Mouse (Mus musculus) kidney, embryonic 16.5 days (tissue): ENCODE data around the gene Zfp185. TPM values are rescaled to one million over a fixed set of nuclear protein-coding genes. Genes with fewer than 3 reads are reported as not detected.

ENCODE experiments used
- ATAC-seq: fragments of 200-750 bp; cut with Nextera tagmentation; 2 replicates; pipeline ENCODE4 v1.8.0; 2017; ENCODE audit warnings: moderate TSS enrichment; ENCODE audit not compliant: low FRiP score, low TSS enrichment
- H3K27ac ChIP-seq: fragments of 300-500 bp; sonication (generic); 2 replicates; pipeline ENCODE4 v1.5.1; 2014; ENCODE audit warnings: low read length
- H3K27me3 ChIP-seq: fragments of 300-500 bp; sonication (generic); 2 replicates; pipeline ENCODE4 v1.6.1; 2014; ENCODE audit warnings: low read length, control low read depth, mixed read lengths; ENCODE audit not compliant: insufficient read depth
- H3K36me3 ChIP-seq: fragments of 300-500 bp; sonication (generic); 2 replicates; pipeline ENCODE4 v1.6.1; 2014; ENCODE audit warnings: low read length, control low read depth, mixed read lengths; ENCODE audit not compliant: insufficient read depth
- H3K4me1 ChIP-seq: fragments of 300-500 bp; sonication (generic); 2 replicates; pipeline ENCODE4 v1.6.1; 2014; ENCODE audit warnings: low read length, control low read depth, mixed read lengths; ENCODE audit not compliant: insufficient read depth
- H3K4me2 ChIP-seq: fragments of 300-500 bp; sonication (generic); replicated peaks from 2 replicates; pipeline ENCODE4 v1.6.1; 2014; ENCODE audit warnings: low read depth, low read length
- H3K4me3 ChIP-seq: fragments of 300-500 bp; sonication (generic); 2 replicates; pipeline ENCODE4 v1.5.1; 2014; ENCODE audit warnings: mild to moderate bottlenecking, low read length
- H3K9ac ChIP-seq: fragments of 300-500 bp; sonication (generic); replicated peaks from 2 replicates; pipeline ENCODE4 v1.6.1; 2014; ENCODE audit warnings: low read length
- H3K9me3 ChIP-seq: fragments of 300-500 bp; sonication (generic); 2 replicates; pipeline ENCODE4 v1.6.1; 2016; ENCODE audit warnings: low read length, control low read depth
- WGBS: fragments of 180-500 bp; shearing (Covaris S2); extraction: QIAGEN DNeasy Blood & Tissue Kit; methylation state at CpG from one replicate; pipeline ENCODE4 v1.1.7; 2014; 5-methylcytosine and 5-hydroxymethylcytosine counted together
- polyA plus RNA-seq: library from polyadenylated mRNA; unstranded; fragments of >200 nt; fragmentation: Nextera tagmentation; extraction: Ambion mirVana; gene quantifications from 2 replicates; pipeline ENCODE4 v1.2.1, GENCODE M21; 2015

Gene Zfp185
- 7.5 and 7.6 TPM in 2 replicates for polyA plus RNA-seq

- H3K4me3 ChIP-seq: peak within 1 kb of the TSS; percentile 45
- H3K9ac ChIP-seq: peak within 1 kb of the TSS; percentile 60
- 19% methylated on average over 38 of the region's 45 CpGs for WGBS
- no peaks in the 10 kb centered on the region for H3K9me3 ChIP-seq
- H3K27ac ChIP-seq: 0 out of 2 replicates have a peak within 1 kb of the TSS, but pooled peaks have one; percentile 18
- ATAC-seq: peak; percentile 94
- no peaks in the 10 kb centered on the region for H3K4me1 ChIP-seq
- no peaks in the 10 kb centered on the region for H3K36me3 ChIP-seq
- H3K4me2 ChIP-seq: peak within 1 kb of the TSS; percentile 62
- peaks cover 11% of the 10 kb centered on the region; the same call in 1 of the 2 replicates for H3K27me3 ChIP-seq
Measured at GRCm38 (mm10) chrX:72986841-72987519, at the start of gene Zfp185. Zfp185 (plus strand) TSS chrX:72987339.

GRCm38 (mm10) chrX:72953464-72953863 is 33.7 kb upstream of the Zfp185 start:
- Histone ChIP-seq H3K27ac (no peak overlapping the region), H3K36me3 (peaks cover 6% of the 10 kb centered on the region; the same call in 1 of the 2 replicates), H3K9me3 (no peaks in the 10 kb centered on the region), H3K4me3 (no peak overlapping the region), H3K4me2 (no peak overlapping the region), H3K27me3 (no peaks in the 10 kb centered on the region), H3K9ac (no peak overlapping the region), H3K4me1 (no peaks in the 10 kb centered on the region)
- ATAC-seq: peak; percentile 78; the same call in 1 of the 2 replicates
- WGBS: 56% methylated on average over 4 of the region's 4 CpGs

DNA sequence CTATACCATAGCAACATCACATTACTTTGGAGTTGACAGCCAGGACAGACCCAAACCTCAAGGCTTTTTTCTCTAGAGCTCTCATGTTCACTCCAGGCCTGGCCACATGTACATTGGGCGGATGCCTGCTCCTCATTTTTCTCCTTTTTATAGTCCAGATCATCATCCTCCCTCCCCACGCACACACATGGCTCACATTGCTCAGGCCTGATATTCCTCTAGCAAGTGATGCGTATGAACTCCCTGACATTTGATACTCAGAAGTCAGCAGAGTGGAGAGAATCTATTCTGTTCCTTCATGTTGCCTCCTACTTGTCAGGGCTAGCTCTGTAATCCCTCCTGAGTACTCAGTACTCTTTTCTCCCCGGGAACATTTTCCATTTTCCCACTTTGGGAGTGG is 30.7 kb upstream of the Zfp185 start:
- Histone ChIP-seq H3K4me3 (no peak overlapping the region), H3K9ac (no peak overlapping the region), H3K36me3 (0 out of 2 replicates have a peak, but pooled peaks cover 4% of the 10 kb centered on the region), H3K4me2 (no peak overlapping the region), H3K27ac (no peak overlapping the region), H3K27me3 (no peaks in the 10 kb centered on the region), H3K9me3 (no peaks in the 10 kb centered on the region), H3K4me1 (no peaks in the 10 kb centered on the region)
- ATAC-seq: peak; percentile 65
- 68% methylated on average over 4 of the region's 4 CpGs for WGBS

GRCm38 (mm10) chrX:72960431-72960830 is 26.7 kb upstream of the Zfp185 start:
- no peak for ATAC-seq
- Histone ChIP-seq H3K4me1 (no peaks in the 10 kb centered on the region), H3K4me2 (no peak overlapping the region), H3K27me3 (no peaks in the 10 kb centered on the region), H3K9ac (no peak overlapping the region), H3K9me3 (no peaks in the 10 kb centered on the region), H3K27ac (no peak overlapping the region), H3K4me3 (no peak overlapping the region), H3K36me3 (no peaks in the 10 kb centered on the region)
- WGBS: 83% methylated on average over 4 of the region's 4 CpGs

DNA sequence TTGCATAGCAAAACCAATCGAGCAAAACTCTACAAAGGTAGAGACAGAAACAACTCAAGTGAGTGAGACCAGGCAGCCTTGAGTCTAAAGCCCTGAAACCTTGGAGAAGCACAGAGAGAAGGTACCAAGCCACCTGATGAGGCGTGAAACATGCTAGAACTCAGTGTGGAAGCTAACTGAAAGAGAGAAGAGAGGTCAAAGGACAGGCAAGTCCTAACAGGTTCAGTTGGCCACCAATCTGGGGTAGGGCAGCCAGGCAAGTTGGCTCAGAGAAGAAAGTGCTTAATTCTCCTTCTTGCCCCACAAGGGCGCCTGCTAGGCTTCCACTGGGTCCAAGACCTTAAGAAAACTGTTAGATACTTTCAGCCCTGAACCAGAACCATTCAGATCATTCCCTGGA is 25.6 kb upstream of the Zfp185 start:
- Histone ChIP-seq H3K4me2 (no peak overlapping the region), H3K27ac (no peak overlapping the region), H3K9ac (no peak overlapping the region), H3K36me3 (no peaks in the 10 kb centered on the region), H3K4me1 (no peaks in the 10 kb centered on the region), H3K27me3 (0 out of 2 replicates have a peak, but pooled peaks cover 4% of the 10 kb centered on the region), H3K4me3 (no peak overlapping the region), H3K9me3 (no peaks in the 10 kb centered on the region)
- no peak for ATAC-seq
- WGBS: 69% methylated on average over 3 of the region's 3 CpGs

DNA sequence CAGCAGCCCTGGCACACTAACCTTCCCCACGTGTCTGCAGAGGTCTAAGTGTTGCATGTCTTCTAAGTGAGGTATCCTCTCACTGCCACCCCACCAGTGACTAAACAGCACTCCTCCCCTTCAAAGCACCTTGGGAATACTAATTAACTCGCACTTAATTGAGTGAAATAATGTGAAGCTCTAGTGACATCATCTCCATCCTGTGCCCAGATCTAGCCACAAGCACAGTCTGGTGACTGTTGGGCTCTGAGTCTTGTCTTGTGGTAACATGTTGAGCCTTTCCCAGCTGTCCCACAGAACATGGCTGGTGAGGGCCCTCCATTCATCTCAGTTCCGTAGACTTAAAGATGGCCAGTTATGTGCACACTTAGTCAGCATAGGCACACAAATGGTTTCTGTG is 24.4 kb upstream of the Zfp185 start:
- WGBS: 73% methylated on average over 3 of the region's 3 CpGs
- no peaks in the 10 kb centered on the region for H3K4me1 ChIP-seq
- no peak overlapping the region for H3K9ac ChIP-seq
- H3K27ac ChIP-seq: no peak overlapping the region
- ATAC-seq: no peak
- H3K27me3 ChIP-seq: peaks cover 4% of the 10 kb centered on the region; the same call in 1 of the 2 replicates
- H3K4me3 ChIP-seq: no peak overlapping the region
- no peaks in the 10 kb centered on the region for H3K36me3 ChIP-seq
- H3K9me3 ChIP-seq: no peaks in the 10 kb centered on the region
- no peak overlapping the region for H3K4me2 ChIP-seq

DNA sequence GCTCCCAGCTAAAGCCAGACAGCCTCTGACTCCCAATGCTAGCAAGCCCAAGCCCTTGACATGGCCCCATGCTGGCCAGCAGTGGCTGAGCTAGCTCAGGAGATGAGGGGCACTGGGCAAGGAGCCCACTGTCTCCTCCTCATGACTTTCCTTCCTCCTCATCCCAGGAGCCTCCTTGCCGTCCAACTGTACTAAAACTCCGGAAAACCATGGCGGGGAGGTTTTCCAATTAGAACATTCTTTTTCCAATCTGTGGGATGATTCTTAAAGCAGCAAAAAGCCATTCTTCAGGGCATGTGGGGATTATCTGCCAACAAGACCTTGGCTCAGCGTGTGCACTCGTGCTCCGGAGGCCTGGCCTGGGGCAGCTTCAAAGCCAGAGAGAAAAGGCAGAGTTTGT is 4.3 kb upstream of the Zfp185 start:
- no peak for ATAC-seq
- Histone ChIP-seq H3K9me3 (no peaks in the 10 kb centered on the region), H3K27me3 (peaks cover 4% of the 10 kb centered on the region; the same call in 1 of the 2 replicates), H3K4me2 (no peak overlapping the region), H3K4me3 (no peak overlapping the region), H3K4me1 (no peaks in the 10 kb centered on the region), H3K27ac (no peak overlapping the region), H3K9ac (no peak overlapping the region), H3K36me3 (no peaks in the 10 kb centered on the region)
- WGBS: 70% methylated on average over 6 of the region's 6 CpGs

DNA sequence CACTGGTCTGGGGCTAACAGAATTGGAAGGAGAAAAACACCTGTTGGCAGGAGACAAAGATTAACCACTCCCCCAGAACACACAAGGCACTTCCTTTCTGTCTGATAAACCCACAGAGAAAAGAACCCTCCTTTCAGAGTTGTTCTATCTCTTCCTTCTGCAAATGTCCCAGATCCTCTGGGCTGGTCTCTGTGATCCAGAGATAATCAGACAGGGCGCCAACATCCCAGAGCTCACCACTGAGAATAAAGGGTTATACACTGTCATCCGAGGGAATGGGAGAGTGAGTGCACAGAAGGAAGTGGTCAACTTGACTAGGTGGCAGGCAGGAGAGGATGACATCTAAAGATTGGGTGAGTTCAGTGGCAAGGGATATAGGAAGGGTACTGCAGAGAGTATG is 1.5 kb upstream of the Zfp185 start:
- 92% methylated on average over 2 of the region's 2 CpGs for WGBS
- no peaks in the 10 kb centered on the region for H3K4me1 ChIP-seq
- no peak for ATAC-seq
- H3K27me3 ChIP-seq: peaks cover 8% of the 10 kb centered on the region; the same call in 1 of the 2 replicates
- H3K4me3 ChIP-seq: no peak overlapping the region
- H3K4me2 ChIP-seq: no peak overlapping the region
- H3K36me3 ChIP-seq: no peaks in the 10 kb centered on the region
- no peak overlapping the region for H3K27ac ChIP-seq
- H3K9ac ChIP-seq: no peak overlapping the region
- no peaks in the 10 kb centered on the region for H3K9me3 ChIP-seq

GRCm38 (mm10) chrX:72987520-72987905 is 374 bp downstream of the Zfp185 start:
- Histone ChIP-seq H3K9ac (peak overlapping the region; percentile 60), H3K9me3 (no peaks in the 10 kb centered on the region), H3K27ac (no peak overlapping the region), H3K36me3 (no peaks in the 10 kb centered on the region), H3K4me3 (peak overlapping the region; percentile 45), H3K4me1 (no peaks in the 10 kb centered on the region), H3K4me2 (peak overlapping the region; percentile 62), H3K27me3 (peaks cover 9% of the 10 kb centered on the region; the same call in 1 of the 2 replicates)
- no peak for ATAC-seq
- 26% methylated on average over 14 of the region's 14 CpGs for WGBS

DNA sequence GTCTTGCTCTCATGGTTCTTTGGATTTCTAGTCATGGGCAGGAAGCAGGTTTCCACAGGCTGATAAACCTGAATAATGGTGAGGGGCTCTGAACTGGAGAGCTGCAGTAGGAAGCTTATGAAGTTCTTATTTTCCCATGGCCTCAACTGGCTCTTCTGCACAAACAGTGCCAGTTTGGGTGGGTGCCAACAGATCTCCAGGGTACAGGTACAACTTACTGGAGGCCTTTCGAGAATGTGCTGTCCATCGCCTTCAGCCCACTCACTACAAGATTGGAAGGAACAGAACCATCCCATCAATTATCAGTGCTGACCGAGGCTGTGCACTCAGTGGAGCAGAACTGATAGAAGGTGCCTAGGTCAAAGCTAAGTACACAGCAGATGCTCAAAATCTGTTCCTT is 1.3 kb downstream of the Zfp185 start:
- Histone ChIP-seq H3K4me3 (no peak overlapping the region), H3K9ac (no peak overlapping the region), H3K4me2 (no peak overlapping the region), H3K36me3 (no peaks in the 10 kb centered on the region), H3K9me3 (no peaks in the 10 kb centered on the region), H3K27me3 (peaks cover 7% of the 10 kb centered on the region; the same call in 1 of the 2 replicates), H3K27ac (no peak overlapping the region), H3K4me1 (no peaks in the 10 kb centered on the region)
- WGBS: 76% methylated on average over 3 of the region's 3 CpGs
- ATAC-seq: no peak
